In the genomic region with DNA sequence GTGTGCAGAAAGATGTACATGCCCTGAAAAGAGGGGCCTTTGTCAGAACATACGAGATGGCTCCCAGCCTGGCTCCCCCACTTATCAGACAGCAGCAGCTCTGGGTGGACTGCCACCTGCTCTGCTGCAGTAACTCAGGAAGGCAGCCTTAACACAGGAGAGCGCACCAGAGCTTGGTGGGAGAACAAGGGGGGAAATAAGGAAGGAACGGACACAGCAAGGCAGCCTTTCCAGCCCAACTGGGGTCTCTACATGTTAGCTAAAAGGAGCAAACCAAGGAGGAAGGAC, we compare ENCODE assay signal across 1 mouse cellular context.
TF ChIP-seq lines count a peak whose summit lies in the region.

No protein-coding gene starts in this region.

TF ChIP-seq in MEL, 35 proteins besides CTCF, POLR2A, EP300 and RAD21:
- peak; percentile 94 for TF ChIP-seq TCF12 (IDR thresholded peaks at IDR 0.05; ENCODE audit: low read depth, low read length)
- TF ChIP-seq ETS1 (IDR thresholded peaks at IDR 0.05; ENCODE audit: low read depth, low read length): peak; percentile 67
- TF ChIP-seq HCFC1 (IDR thresholded peaks at IDR 0.05; ENCODE audit: low read depth, low read length): peak; percentile 38; the same call in 1 of the 2 replicates
- TF ChIP-seq TAL1 (IDR thresholded peaks at IDR 0.05; ENCODE audit: low read length): peak; percentile 94
- TF ChIP-seq NRF1 (IDR thresholded peaks at IDR 0.05; ENCODE audit: insufficient read depth, low read depth, low read length, poor library complexity, severe bottlenecking): peak; percentile 16; the same call in 1 of the 2 replicates
- TF ChIP-seq USF1 (IDR thresholded peaks at IDR 0.05; ENCODE audit: low read depth, low read length): no peak
- 0 out of 2 replicates have a peak, but pooled peaks have one; percentile 42 for TF ChIP-seq UBTF (IDR thresholded peaks at IDR 0.05; ENCODE audit: borderline replicate concordance, insufficient read depth, low read depth, low read length)
- TF ChIP-seq MXI1 (IDR thresholded peaks at IDR 0.05; ENCODE audit: low read depth, low read length): peak; percentile 59
- TF ChIP-seq GATA1 (IDR thresholded peaks at IDR 0.05; ENCODE audit: low read depth, low read length): peak; percentile 84
- no peak for TF ChIP-seq MAX (IDR thresholded peaks at IDR 0.05; ENCODE audit: low read length)
- no peak for TF ChIP-seq E2F4 (IDR thresholded peaks at IDR 0.05; ENCODE audit: borderline replicate concordance, low read depth, low read length)
TF ChIP-seq in MEL: peak in this region for 8.
